Mouse (Mus musculus) kidney, adult 2 months (tissue): ENCODE measurements at regions not wholly inside any gene's neighbourhood (a gene's known extent, or its start where the extent isn't known, plus 50 kb on each side); places are given as distances from the start of the nearest gene placed in this dataset.
A peak's percentile ranks its signal among the peaks of the same experiment; 100 is the strongest.

Experiments used
- DNase-seq: peaks from one replicate; pipeline ENCODE4 v3.0.0; 2021
- H3K27ac ChIP-seq: fragments of 200-500 bp; 2 replicates; pipeline ENCODE4 v1.5.1; 2012; ENCODE audit warnings: low read depth, low read length, control low read depth, inconsistent platforms; ENCODE audit not compliant: insufficient read depth
- H3K27me3 ChIP-seq: fragments of 200-500 bp; replicated peaks from 2 replicates; pipeline ENCODE4 v1.6.1; 2012; ENCODE audit warnings: mild to moderate bottlenecking, moderate library complexity, low read length, inconsistent platforms; ENCODE audit not compliant: control insufficient read depth, insufficient read depth
- H3K36me3 ChIP-seq: fragments of 200-500 bp; 2 replicates; pipeline ENCODE4 v1.6.1; 2012; ENCODE audit warnings: mild to moderate bottlenecking, moderate library complexity, low read length, inconsistent platforms; ENCODE audit not compliant: control insufficient read depth, insufficient read depth
- H3K4me1 ChIP-seq: fragments of 200-500 bp; 2 replicates; pipeline ENCODE4 v1.6.1; 2011; ENCODE audit warnings: low read length; ENCODE audit not compliant: control insufficient read depth, insufficient read depth
- H3K4me3 ChIP-seq: fragments of 200-500 bp; 2 replicates; pipeline ENCODE4 v1.5.1; 2011; ENCODE audit warnings: mild to moderate bottlenecking, low read depth, low read length, control low read depth; ENCODE audit not compliant: insufficient read depth
- CTCF ChIP-seq: fragments of 200-500 bp; conservative IDR thresholded peaks from 2 replicates; pipeline ENCODE4 v1.5.1; 2011; ENCODE audit warnings: low read depth, mild to moderate bottlenecking, control low read depth, low read length, moderate library complexity, mixed read lengths; ENCODE audit not compliant: insufficient read depth, insufficient read length
- POLR2A ChIP-seq: fragments of 200-500 bp; IDR thresholded peaks from one replicate; pipeline ENCODE4 v1.6.1; 2011; ENCODE audit warnings: low read depth, low read length, control low read depth
- WGBS: fragments of 180-500 bp; shearing (Covaris S2); methylation state at CpG from one replicate; pipeline ENCODE4 v1.1.7; 2018; 5-methylcytosine and 5-hydroxymethylcytosine counted together

GRCm38 (mm10) chr1:41610783-41611182, 805.4 kb downstream of the Tmem182 start:
- Histone ChIP-seq H3K27me3 (no peaks in the 10 kb centered on the region), H3K36me3 (no peaks in the 10 kb centered on the region), H3K4me1 (no peaks in the 10 kb centered on the region), H3K27ac (no peak overlapping the region), H3K4me3 (no peak overlapping the region)
- WGBS: 42% methylated on average over 8 of the region's 8 CpGs
- no peak for DNase-seq
- TF ChIP-seq CTCF: no peak
- TF ChIP-seq POLR2A: no peak

GRCm38 (mm10) chr1:41651804-41652203, 846.4 kb downstream of the Tmem182 start:
- no peak overlapping the region for H3K27ac ChIP-seq
- 55% methylated on average over 9 of the region's 9 CpGs for WGBS
- TF ChIP-seq POLR2A (no peak), CTCF (no peak)
- DNase-seq: peak; percentile 5
- no peak overlapping the region for H3K4me3 ChIP-seq
- H3K4me1 ChIP-seq: no peaks in the 10 kb centered on the region
- H3K27me3 ChIP-seq: no peaks in the 10 kb centered on the region
- no peaks in the 10 kb centered on the region for H3K36me3 ChIP-seq

- Histone ChIP-seq H3K36me3 (no peaks in the 10 kb centered on the region), H3K4me1 (no peaks in the 10 kb centered on the region), H3K4me3 (no peak overlapping the region), H3K27ac (no peak overlapping the region), H3K27me3 (no peaks in the 10 kb centered on the region)
- 26% methylated on average over 3 of the region's 3 CpGs for WGBS
- DNase-seq: peak; percentile 1
- TF ChIP-seq POLR2A (no peak), CTCF (no peak)
These were observed 846.8 kb downstream of the Tmem182 start for GRCm38 (mm10) chr1:41652210-41652609.

DNA sequence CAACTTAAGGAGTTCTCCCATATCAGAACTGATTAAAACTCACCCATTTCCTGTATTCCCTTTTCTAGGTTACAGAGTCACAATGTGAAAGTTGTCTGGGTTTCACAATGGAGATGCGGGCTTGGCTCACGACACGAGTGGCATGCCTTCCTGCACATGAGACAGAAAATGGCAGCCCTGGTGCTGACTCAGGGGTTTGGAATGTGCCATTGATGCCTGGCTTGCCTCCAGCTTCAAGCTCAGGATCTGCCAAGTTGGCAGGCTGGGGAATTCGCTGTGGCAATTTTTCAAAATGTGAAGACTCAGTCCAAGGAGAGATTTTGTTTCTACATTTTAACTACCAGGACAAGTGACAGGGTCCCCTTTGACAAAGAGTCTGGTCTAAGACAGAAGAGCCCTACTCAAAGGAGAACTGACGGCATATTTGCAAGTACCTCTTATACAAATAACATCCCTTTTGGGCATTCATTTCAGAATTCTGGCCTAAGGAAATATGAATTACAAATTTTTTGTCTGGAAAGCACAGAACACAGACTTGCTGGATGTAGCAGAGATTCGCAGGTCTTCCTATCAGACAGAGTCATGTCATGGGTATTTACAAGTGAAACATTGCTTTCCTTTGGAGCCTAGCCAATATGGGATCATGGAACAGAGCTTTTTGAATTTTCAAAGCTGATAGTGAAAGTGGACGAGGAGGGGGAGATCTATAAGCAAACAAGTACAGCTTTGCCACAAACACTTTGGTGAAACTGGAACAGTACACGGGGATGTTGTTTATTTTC, 847.4 kb downstream of the Tmem182 start:
- Histone ChIP-seq H3K27me3 (no peaks in the 10 kb centered on the region), H3K36me3 (no peaks in the 10 kb centered on the region), H3K4me3 (no peak overlapping the region), H3K27ac (no peak overlapping the region), H3K4me1 (no peaks in the 10 kb centered on the region)
- peak; percentile 81 for DNase-seq
- TF ChIP-seq CTCF: no peak
- no peak for TF ChIP-seq POLR2A
- WGBS: 38% methylated on average over 8 of the region's 8 CpGs

DNA sequence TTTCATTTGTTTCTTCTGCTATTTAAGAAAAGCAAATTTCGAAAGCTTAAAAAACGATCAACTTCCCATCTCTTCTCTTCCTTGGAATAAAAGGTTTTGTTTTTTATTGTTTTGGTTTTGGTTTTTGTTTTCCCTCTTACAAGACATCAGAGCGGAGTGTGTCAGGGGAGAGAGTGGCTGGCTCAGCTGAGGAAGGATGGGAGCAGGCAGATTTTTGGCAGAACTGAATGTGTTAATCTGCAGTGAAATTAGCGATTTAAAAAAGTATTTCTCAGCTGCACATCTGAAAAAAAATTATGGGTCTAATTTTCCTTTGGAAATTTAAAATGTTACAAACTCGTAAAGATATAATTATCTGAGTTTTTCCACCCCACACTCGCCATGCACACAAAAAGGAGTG, 868.7 kb downstream of the Tmem182 start:
- TF ChIP-seq CTCF: no peak
- TF ChIP-seq POLR2A: no peak
- Histone ChIP-seq H3K27ac (no peak overlapping the region), H3K36me3 (no peaks in the 10 kb centered on the region), H3K27me3 (no peaks in the 10 kb centered on the region), H3K4me3 (no peak overlapping the region), H3K4me1 (no peaks in the 10 kb centered on the region)
- DNase-seq: no peak
- WGBS: 84% methylated on average over 6 of the region's 6 CpGs

DNA sequence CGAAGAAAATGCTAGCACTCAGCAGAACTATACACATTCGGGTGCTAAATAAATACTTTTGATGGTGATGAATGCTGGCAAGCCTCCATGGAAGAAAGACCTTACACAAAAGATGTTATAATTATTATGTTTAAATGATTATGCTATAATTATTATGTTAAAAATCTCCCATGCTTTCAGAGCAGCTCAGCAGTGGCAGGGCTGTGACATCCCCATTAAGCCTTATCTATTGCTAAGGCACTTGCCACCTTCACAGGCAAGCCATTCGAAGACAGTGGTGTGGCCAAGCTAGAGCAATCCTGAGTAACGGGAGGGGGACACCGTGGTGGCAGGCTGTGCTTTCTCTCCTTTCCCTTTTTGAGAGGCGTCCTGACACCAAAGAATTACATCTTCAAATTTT, 869.9 kb downstream of the Tmem182 start:
- H3K27ac ChIP-seq: no peak overlapping the region
- WGBS: 61% methylated on average over 6 of the region's 6 CpGs
- no peak for DNase-seq
- no peaks in the 10 kb centered on the region for H3K4me1 ChIP-seq
- H3K27me3 ChIP-seq: no peaks in the 10 kb centered on the region
- no peaks in the 10 kb centered on the region for H3K36me3 ChIP-seq
- no peak overlapping the region for H3K4me3 ChIP-seq
- no peak for TF ChIP-seq POLR2A
- no peak for TF ChIP-seq CTCF

DNA sequence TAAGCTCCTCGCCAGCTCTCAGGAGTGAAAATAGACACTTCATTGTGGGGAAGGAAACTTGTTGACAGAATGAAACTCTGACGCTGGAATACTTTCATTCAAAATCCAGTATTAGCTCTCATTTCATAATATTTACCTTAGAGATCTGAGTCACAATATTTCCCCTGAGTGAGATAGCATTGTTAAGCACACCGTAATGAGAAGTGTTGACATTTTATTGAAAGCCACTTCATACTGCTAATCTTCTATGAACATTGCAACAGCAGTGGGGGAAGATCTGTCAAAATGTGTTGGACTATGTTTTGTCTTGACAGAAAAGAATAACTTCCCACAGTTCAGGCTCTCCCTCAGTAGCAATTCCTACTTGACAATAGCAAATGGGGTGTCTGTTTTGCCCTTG, 900.3 kb downstream of the Tmem182 start:
- no peak for TF ChIP-seq CTCF
- TF ChIP-seq POLR2A: no peak
- Histone ChIP-seq H3K27me3 (no peaks in the 10 kb centered on the region), H3K27ac (no peak overlapping the region), H3K4me3 (no peak overlapping the region), H3K4me1 (no peaks in the 10 kb centered on the region), H3K36me3 (no peaks in the 10 kb centered on the region)
- no peak for DNase-seq
- WGBS: 80% methylated on average over 3 of the region's 3 CpGs
